In the genomic region with DNA sequence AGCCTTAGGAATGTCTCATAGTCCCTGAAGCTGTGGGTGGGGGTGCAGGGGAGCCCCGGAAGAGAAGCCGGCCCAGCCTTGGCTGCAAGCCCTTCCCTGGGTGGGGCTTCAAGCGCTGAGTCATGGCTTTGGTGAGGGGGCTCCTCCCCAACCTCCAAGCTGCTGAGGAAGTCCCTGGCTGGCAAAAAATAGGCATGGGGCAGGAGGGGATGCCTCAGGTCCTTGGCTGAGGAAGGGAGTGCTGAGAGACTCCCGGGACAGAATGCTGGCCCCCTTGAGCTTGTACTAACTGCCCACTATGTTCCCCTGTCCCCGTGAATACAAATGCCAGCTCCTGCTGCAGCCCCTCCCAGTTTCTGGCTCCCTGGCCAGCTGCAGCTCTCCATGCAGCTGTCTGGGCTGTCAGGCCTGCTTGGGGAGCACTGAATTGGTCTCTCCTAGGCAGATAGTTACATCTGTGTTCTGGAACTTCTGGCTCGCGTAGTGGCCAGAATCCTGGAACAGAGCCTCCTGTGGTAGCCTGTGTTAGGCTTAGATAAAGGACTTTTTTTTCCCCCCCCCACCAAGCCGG, we compare ENCODE assay signal across 8 mouse cellular contexts. TPM values are rescaled to one million over a fixed set of nuclear protein-coding genes. Genes with fewer than 3 reads are reported as not detected.
A peak's percentile ranks its signal among the peaks of the same experiment; 100 is the strongest.
DNase-seq lines count a peak whose midpoint lies in the region; ATAC-seq lines count a peak whose summit lies in the region.

No protein-coding gene starts in this region.

- H3K27me3 ChIP-seq in hindbrain, embryonic 16.5 days (replicated peaks; ENCODE audit: control insufficient read depth, insufficient read depth, low read length), result no peaks in the 10 kb centered on the region

- peaks cover 41% of the 10 kb centered on the region for H3K4me1 ChIP-seq in hindbrain, embryonic 16.5 days (ENCODE audit: control insufficient read depth, insufficient read depth, low read depth, low read length)

- WGBS in hindbrain, embryonic 16.5 days, result 14% methylated on average over 8 of the region's 8 CpGs

- peak overlapping the region; percentile 94 for H3K9ac ChIP-seq in hindbrain, embryonic 16.5 days (ENCODE audit: low read depth, low read length)

- DNase-seq in embryo, embryonic 10.5 days (ENCODE audit: low spot score), result peak; percentile 3
- DNase-seq in embryo, embryonic 10 days (ENCODE audit: low spot score), result no peak
- DNase-seq in cerebellum, adult 9-10 months, result peak; percentile 60
- peak; percentile 78 to 83 for DNase-seq in gastrocnemius, adult 8-10 months (ENCODE audit: low spot score in 2 of 2)
- DNase-seq in left cerebral cortex, postnatal 36 days (ENCODE audit: low spot score in 2 of 2), result peak; percentile 80 to 81
- peak; percentile 68 to 77 for DNase-seq in spleen, postnatal 36 days (ENCODE audit: low spot score in 2 of 2)

- intact Hi-C loops in left cerebral cortex, postnatal 36 days (cut with DNase I), result no loop called here

- peak overlapping the region; percentile 63 for H3K27ac ChIP-seq in hindbrain, embryonic 16.5 days (ENCODE audit: low read depth, low read length)

- H3K4me2 ChIP-seq in hindbrain, embryonic 16.5 days (ENCODE audit: low read length), result peak overlapping the region; percentile 93

- H3K36me3 ChIP-seq in hindbrain, embryonic 16.5 days (ENCODE audit: control insufficient read depth, insufficient read depth, low read length), result peaks cover 21% of the 10 kb centered on the region

- no peak for ATAC-seq in hindbrain, embryonic 16.5 days
- ATAC-seq in megakaryocyte-erythroid progenitor cell, adult 5-6 weeks (replicated peaks; ENCODE audit: low FRiP score, low TSS enrichment, poor library complexity, severe bottlenecking), result peak; percentile 46

- H3K9me3 ChIP-seq in hindbrain, embryonic 16.5 days (ENCODE audit: control insufficient read depth, low read length), result no peaks in the 10 kb centered on the region

- H3K4me3 ChIP-seq in hindbrain, embryonic 16.5 days (ENCODE audit: low read length), result peak overlapping the region; percentile 97

RNA-seq across cellular contexts. Expression of a gene that starts 2.8 kb away (rescaled TPM):
- 1 to 10 TPM; 5.6 to 8.3 (median 7.2) TPM for total RNA-seq in gastrocnemius, adult 8-10 months (2022)
- 62.3 and 74.5 TPM in 2 replicates for polyA plus RNA-seq in hindbrain, embryonic 16.5 days (2015; fragmentation: Nextera tagmentation; extraction: Ambion mirVana)
- 100 to 1,000 TPM; 137 to 150 TPM for total RNA-seq in left cerebral cortex, postnatal 36 days (2021)
- 25.4 and 27.8 TPM in 2 replicates for total RNA-seq in megakaryocyte-erythroid progenitor cell, adult 5-6 weeks (2014; fragmentation: Nextera tagmentation)
- total RNA-seq in megakaryocyte-erythroid progenitor cell, adult 5-6 weeks (2017), result 9.0 and 23.4 TPM in 2 replicates

RNA-seq across cellular contexts. Expression of a gene that starts 2.8 kb away (rescaled TPM):
- 10 to 100 TPM; 14.2 to 17.0 (median 14.9) TPM for total RNA-seq in gastrocnemius, adult 8-10 months (2022)
- polyA plus RNA-seq in hindbrain, embryonic 16.5 days (2015; fragmentation: Nextera tagmentation; extraction: Ambion mirVana), result 66.6 and 66.7 TPM in 2 replicates
- 10 to 100 TPM; 56.3 to 67.4 TPM for total RNA-seq in left cerebral cortex, postnatal 36 days (2021)
- total RNA-seq in megakaryocyte-erythroid progenitor cell, adult 5-6 weeks (2014; fragmentation: Nextera tagmentation), result 24.6 and 44.0 TPM in 2 replicates
- total RNA-seq in megakaryocyte-erythroid progenitor cell, adult 5-6 weeks (2017), result 32.7 and 40.2 TPM in 2 replicates

RNA-seq across cellular contexts. Expression of a gene that starts 25.1 kb away (rescaled TPM):
- total RNA-seq in gastrocnemius, adult 8-10 months (2022), result 10 to 100 TPM; 13.0 to 16.8 (median 14.1) TPM
- 67.2 and 74.7 TPM in 2 replicates for polyA plus RNA-seq in hindbrain, embryonic 16.5 days (2015; fragmentation: Nextera tagmentation; extraction: Ambion mirVana)
- 10 to 100 TPM; 33.2 to 34.0 TPM for total RNA-seq in left cerebral cortex, postnatal 36 days (2021)
- 49.7 and 65.3 TPM in 2 replicates for total RNA-seq in megakaryocyte-erythroid progenitor cell, adult 5-6 weeks (2014; fragmentation: Nextera tagmentation)
- total RNA-seq in megakaryocyte-erythroid progenitor cell, adult 5-6 weeks (2017), result 31.3 and 34.2 TPM in 2 replicates

RNA-seq across cellular contexts. Expression of a gene that starts 25.2 kb away (rescaled TPM):
- 10 to 100 TPM; 11.0 to 18.7 (median 16.1) TPM for total RNA-seq in gastrocnemius, adult 8-10 months (2022)
- 30.2 and 31.7 TPM in 2 replicates for polyA plus RNA-seq in hindbrain, embryonic 16.5 days (2015; fragmentation: Nextera tagmentation; extraction: Ambion mirVana)
- 10 to 100 TPM; 31.2 to 35.2 TPM for total RNA-seq in left cerebral cortex, postnatal 36 days (2021)
- 8.2 and 13.3 TPM in 2 replicates for total RNA-seq in megakaryocyte-erythroid progenitor cell, adult 5-6 weeks (2014; fragmentation: Nextera tagmentation)
- total RNA-seq in megakaryocyte-erythroid progenitor cell, adult 5-6 weeks (2017), result 6.4 and 8.2 TPM in 2 replicates

RNA-seq across cellular contexts. Expression of a gene that starts 31.2 kb away (rescaled TPM):
- total RNA-seq in gastrocnemius, adult 8-10 months (2022), result under 1 TPM in 2 of 4 experiments, not detected in 2; 0.11 to 0.12 TPM
- polyA plus RNA-seq in hindbrain, embryonic 16.5 days (2015; fragmentation: Nextera tagmentation; extraction: Ambion mirVana), result 0.29 and 0.40 TPM in 2 replicates
- under 1 TPM; 0.11 to 0.15 TPM for total RNA-seq in left cerebral cortex, postnatal 36 days (2021)
- total RNA-seq in megakaryocyte-erythroid progenitor cell, adult 5-6 weeks (2014; fragmentation: Nextera tagmentation), result 1.2 TPM in 1 of 2 replicates, not detected in the other
- 0.19 TPM in 1 of 2 replicates, not detected in the other for total RNA-seq in megakaryocyte-erythroid progenitor cell, adult 5-6 weeks (2017)

Comparison
In these comparisons a context has a peak if more than half of its experiments do, and no peak if none do; other contexts are left out.
1. RNA of a gene that starts 2.8 kb away (total RNA-seq): 137 to 150 TPM in left cerebral cortex, postnatal 36 days; 9.0 to 27.8 TPM in megakaryocyte-erythroid progenitor cell, adult 5-6 weeks and 5.6 to 8.3 TPM in gastrocnemius, adult 8-10 months; every median in the first group is over 4 times any median in the second.